In genomic region chr19:6932018-6932417, GRCm38 (mm10) we compare ENCODE assay signal across 28 mouse cellular contexts. TPM values are rescaled to one million over a fixed set of nuclear protein-coding genes. Genes with fewer than 3 reads are reported as not detected.
"Had no signal": no experiment of that assay in that cellular context is flagged by ENCODE, and none has a peak within 500 bp of the region (broad histone marks: within the 10 kb centered on the region; RNA-seq: fewer than 3 reads in every experiment).

No protein-coding gene starts in this region.

- ATAC-seq: hindbrain, embryonic 16.5 days; inflammation-experienced regulatory T-cells, adult 6 months; intestine, embryonic 15.5 days; intestine, postnatal 0 days had no signal

- H3K9ac ChIP-seq: heart, embryonic 12.5 days; hindbrain, embryonic 12.5 days; hindbrain, embryonic 14.5 days; intestine, embryonic 15.5 days; limb, embryonic 12.5 days; liver, embryonic 14.5 days had no signal

- H3K36me3 ChIP-seq: heart, embryonic 10.5 days; heart, embryonic 12.5 days; hindbrain, embryonic 10.5 days; hindbrain, embryonic 12.5 days; intestine, embryonic 15.5 days; limb, embryonic 10.5 days; limb, embryonic 12.5 days had no signal

- H3K4me3 ChIP-seq: gastrocnemius, adult 2 months; heart, embryonic 10.5 days; heart, embryonic 12.5 days; hindbrain, embryonic 12.5 days; intestine, embryonic 15.5 days; layer of hippocampus, adult 2 months; limb, embryonic 10.5 days; limb, embryonic 12.5 days had no signal

- H3K27ac ChIP-seq: gastrocnemius, adult 2 months; heart, embryonic 10.5 days; hindbrain, embryonic 10.5 days; hindbrain, embryonic 12.5 days; hindbrain, embryonic 14.5 days; intestine, embryonic 15.5 days; limb, embryonic 10.5 days; limb, embryonic 12.5 days; liver, embryonic 14.5 days had no signal

- DNase-seq: gastrocnemius, adult 2 months; gastrocnemius, postnatal 10 days; gastrocnemius, postnatal 25 days; heart, adult 18-20 months; heart, postnatal 10 days; heart, postnatal 4 days; kidney, adult 18-20 months; kidney, adult 8-10 months; kidney, postnatal 10 days; kidney, postnatal 25 days; kidney, postnatal 4 days had no signal

RNA-seq across cellular contexts. Expression of gene Kcnk4, which starts 2.3 kb away (rescaled TPM):
- total RNA-seq: gastrocnemius, adult 2 months; gastrocnemius, postnatal 10 days; gastrocnemius, postnatal 25 days; granulocyte monocyte progenitor cell, adult 5-6 weeks; heart, adult 18-20 months; heart, adult 8-10 months had no signal
- polyA plus RNA-seq: hindbrain, embryonic 10.5 days; inflammation-experienced regulatory T-cells, adult 6 months had no signal

RNA-seq across cellular contexts. Expression of gene Catsperz, which starts 6.8 kb away (rescaled TPM):
- total RNA-seq: gastrocnemius, adult 2 months; gastrocnemius, postnatal 10 days; gastrocnemius, postnatal 25 days; gastrocnemius, postnatal 4 days; heart, adult 18-20 months; heart, adult 8-10 months; heart, postnatal 10 days; heart, postnatal 25 days; heart, postnatal 4 days had no signal
- polyA plus RNA-seq: hindbrain, embryonic 10.5 days; hindbrain, embryonic 12.5 days had no signal
